Mouse (Mus musculus) embryonic facial prominence, embryonic 15.5 days (tissue): ENCODE data around the gene Gramd4. TPM values are rescaled to one million over a fixed set of nuclear protein-coding genes. Genes with fewer than 3 reads are reported as not detected.
"Not testable (repeated sequence)": the region's sequence is repeated elsewhere in the genome, so short reads cannot be mapped to it uniquely, and the experiment has no call there.

ENCODE experiments used
- ATAC-seq: fragments of 200-750 bp; cut with Nextera tagmentation; 2 replicates; pipeline ENCODE4 v1.8.0; 2017; ENCODE audit warnings: low read depth, moderate TSS enrichment; ENCODE audit not compliant: insufficient number of reproducible peaks, low FRiP score, low TSS enrichment
- H3K27ac ChIP-seq: fragments of 300-500 bp; sonication (generic); replicated peaks from 2 replicates; pipeline ENCODE4 v1.5.1; 2015; ENCODE audit warnings: mild to moderate bottlenecking, inconsistent platforms
- H3K27me3 ChIP-seq: fragments of 300-500 bp; sonication (generic); 2 replicates; pipeline ENCODE4 v1.6.1; 2015; ENCODE audit warnings: inconsistent platforms
- H3K36me3 ChIP-seq: fragments of 300-500 bp; sonication (generic); 2 replicates; pipeline ENCODE4 v1.6.1; 2015; ENCODE audit warnings: mild to moderate bottlenecking, inconsistent platforms
- H3K4me1 ChIP-seq: fragments of 300-500 bp; sonication (generic); 2 replicates; pipeline ENCODE4 v1.6.1; 2015; ENCODE audit warnings: inconsistent platforms
- H3K4me2 ChIP-seq: fragments of 300-500 bp; sonication (generic); replicated peaks from 2 replicates; pipeline ENCODE4 v1.6.1; 2015; ENCODE audit warnings: mild to moderate bottlenecking, inconsistent platforms
- H3K4me3 ChIP-seq: fragments of 300-500 bp; sonication (generic); replicated peaks from 2 replicates; pipeline ENCODE4 v1.5.1; 2015; ENCODE audit warnings: mild to moderate bottlenecking, inconsistent platforms
- H3K9ac ChIP-seq: fragments of 300-500 bp; sonication (generic); 2 replicates; pipeline ENCODE4 v1.6.1; 2015; ENCODE audit warnings: inconsistent platforms
- H3K9me3 ChIP-seq: fragments of 300-500 bp; sonication (generic); replicated peaks from 2 replicates; pipeline ENCODE4 v1.6.1; 2016; ENCODE audit warnings: inconsistent platforms
- WGBS: fragments of 180-500 bp; shearing (Covaris S2); methylation state at CpG from one replicate; pipeline ENCODE4 v1.1.7; 2015; 5-methylcytosine and 5-hydroxymethylcytosine counted together
- polyA plus RNA-seq: library from polyadenylated mRNA; unstranded; fragments of >200 nt; fragmentation: Nextera tagmentation; extraction: Ambion mirVana; gene quantifications from 2 replicates; pipeline ENCODE4 v1.2.1, GENCODE M21; 2015

Gene Gramd4
- polyA plus RNA-seq, 1 experiment from 2014 or later, result 18.9 TPM

- H3K27me3 ChIP-seq, result no peaks in the 10 kb centered on the region
- no peak overlapping the region for H3K27ac ChIP-seq
- H3K4me3 ChIP-seq, result no peak overlapping the region
- WGBS, result 91% methylated on average over 6 of the region's 6 CpGs
- H3K9me3 ChIP-seq, result no peaks in the 10 kb centered on the region
- H3K4me1 ChIP-seq, result peaks cover 26% of the 10 kb centered on the region
- H3K36me3 ChIP-seq, result no peaks in the 10 kb centered on the region
- H3K9ac ChIP-seq, result no peak overlapping the region
- H3K4me2 ChIP-seq, result no peak overlapping the region
- ATAC-seq, result no peak
Measured at GRCm38 (mm10) chr15:86178594-86178993, 121.1 kb downstream of the Gramd4 start.

GRCm38 (mm10) chr15:86180427-86180826 is 122.9 kb downstream of the Gramd4 start:
- H3K9ac ChIP-seq, result no peak overlapping the region
- H3K27ac ChIP-seq, result no peak overlapping the region
- H3K27me3 ChIP-seq, result no peaks in the 10 kb centered on the region
- peaks cover 23% of the 10 kb centered on the region for H3K4me1 ChIP-seq
- no peaks in the 10 kb centered on the region for H3K9me3 ChIP-seq
- H3K4me3 ChIP-seq, result no peak overlapping the region
- no peaks in the 10 kb centered on the region for H3K36me3 ChIP-seq
- ATAC-seq, result no peak
- no peak overlapping the region for H3K4me2 ChIP-seq
- WGBS, result 64% methylated on average over 4 of the region's 4 CpGs

- not testable (repeated sequence) for H3K9ac ChIP-seq, H3K4me3 ChIP-seq, H3K4me2 ChIP-seq, ATAC-seq, H3K36me3 ChIP-seq, H3K27ac ChIP-seq, H3K27me3 ChIP-seq, H3K9me3 ChIP-seq
- H3K4me1 ChIP-seq, result peaks cover 28% of the 10 kb centered on the region
- 95% methylated on average over 3 of the region's 3 CpGs for WGBS
Measured at GRCm38 (mm10) chr15:86181321-86181720, 123.8 kb downstream of the Gramd4 start.

GRCm38 (mm10) chr15:86181941-86182439 is 124.5 kb downstream of the Gramd4 start:
- Histone ChIP-seq H3K4me1 (peaks cover 32% of the 10 kb centered on the region), H3K9me3 (no peaks in the 10 kb centered on the region), H3K4me2 (no peak overlapping the region), H3K4me3 (no peak overlapping the region), H3K9ac (no peak overlapping the region), H3K27ac (0 out of 2 replicates have a peak overlapping the region, but pooled peaks have one; percentile 3), H3K27me3 (no peaks in the 10 kb centered on the region), H3K36me3 (no peaks in the 10 kb centered on the region)
- 50% methylated on average over 10 of the region's 11 CpGs for WGBS
- ATAC-seq, result no peak

GRCm38 (mm10) chr15:86182646-86183045 is 125.2 kb downstream of the Gramd4 start:
- Histone ChIP-seq H3K36me3 (no peaks in the 10 kb centered on the region), H3K27me3 (no peaks in the 10 kb centered on the region), H3K9ac (no peak overlapping the region), H3K4me3 (no peak overlapping the region), H3K4me2 (no peak overlapping the region), H3K27ac (no peak overlapping the region), H3K4me1 (peaks cover 32% of the 10 kb centered on the region), H3K9me3 (no peaks in the 10 kb centered on the region)
- WGBS, result 58% methylated on average over 13 of the region's 13 CpGs
- no peak for ATAC-seq

GRCm38 (mm10) chr15:86183484-86183883 is 126.0 kb downstream of the Gramd4 start:
- peaks cover 37% of the 10 kb centered on the region for H3K4me1 ChIP-seq
- H3K9me3 ChIP-seq, result no peaks in the 10 kb centered on the region
- H3K4me3 ChIP-seq, result no peak overlapping the region
- no peak overlapping the region for H3K27ac ChIP-seq
- no peak for ATAC-seq
- no peak overlapping the region for H3K9ac ChIP-seq
- H3K36me3 ChIP-seq, result no peaks in the 10 kb centered on the region
- 92% methylated on average over 8 of the region's 8 CpGs for WGBS
- H3K4me2 ChIP-seq, result no peak overlapping the region
- H3K27me3 ChIP-seq, result no peaks in the 10 kb centered on the region

- Histone ChIP-seq H3K9ac (no peak overlapping the region), H3K27me3 (no peaks in the 10 kb centered on the region), H3K36me3 (no peaks in the 10 kb centered on the region), H3K4me3 (peak overlapping the region; percentile 90), H3K9me3 (no peaks in the 10 kb centered on the region), H3K4me2 (peak overlapping the region; percentile 86), H3K4me1 (peaks cover 43% of the 10 kb centered on the region), H3K27ac (no peak overlapping the region)
- WGBS, result 75% methylated on average over 5 of the region's 5 CpGs
- ATAC-seq, result no peak
Measured at GRCm38 (mm10) chr15:86184071-86184470, 126.6 kb downstream of the Gramd4 start.

- peak overlapping the region; percentile 89 for H3K27ac ChIP-seq
- H3K4me1 ChIP-seq, result peaks cover 46% of the 10 kb centered on the region
- H3K4me3 ChIP-seq, result peak overlapping the region; percentile 90
- peak overlapping the region; percentile 95 for H3K9ac ChIP-seq
- no peaks in the 10 kb centered on the region for H3K9me3 ChIP-seq
- H3K36me3 ChIP-seq, result no peaks in the 10 kb centered on the region
- no peaks in the 10 kb centered on the region for H3K27me3 ChIP-seq
- H3K4me2 ChIP-seq, result peak overlapping the region; percentile 86
- peak; percentile 27; the same call in 1 of the 2 replicates for ATAC-seq
- under 1% methylated on average over 70 of the region's 70 CpGs for WGBS
Measured at GRCm38 (mm10) chr15:86184851-86185688, 127.6 kb downstream of the Gramd4 start.

GRCm38 (mm10) chr15:86185689-86186569 is 128.4 kb downstream of the Gramd4 start, which contains the start of gene Cerk:
Cerk (minus strand) TSS chr15:86186141.
- ATAC-seq, result peak; percentile 53; the same call in 1 of the 2 replicates
- H3K4me2 ChIP-seq, result peak within 1 kb of the TSS; percentile 86
- no peaks in the 10 kb centered on the region for H3K9me3 ChIP-seq
- H3K36me3 ChIP-seq, result no peaks in the 10 kb centered on the region
- peak within 1 kb of the TSS; percentile 90 for H3K4me3 ChIP-seq
- WGBS, result 3% methylated on average over 43 of the region's 43 CpGs
- H3K9ac ChIP-seq, result peak within 1 kb of the TSS; percentile 95
- H3K4me1 ChIP-seq, result peaks cover 46% of the 10 kb centered on the region
- peak within 1 kb of the TSS; percentile 89 for H3K27ac ChIP-seq
- no peaks in the 10 kb centered on the region for H3K27me3 ChIP-seq

GRCm38 (mm10) chr15:86186686-86187085 is 129.2 kb downstream of the Gramd4 start:
- Histone ChIP-seq H3K4me3 (no peak overlapping the region), H3K9ac (no peak overlapping the region), H3K4me1 (peaks cover 46% of the 10 kb centered on the region), H3K9me3 (no peaks in the 10 kb centered on the region), H3K27ac (no peak overlapping the region; the same call in 1 of the 2 replicates), H3K4me2 (peak overlapping the region; percentile 86; the same call in 1 of the 2 replicates), H3K36me3 (no peaks in the 10 kb centered on the region), H3K27me3 (no peaks in the 10 kb centered on the region)
- WGBS, result 50% methylated on average over 3 of the region's 3 CpGs
- ATAC-seq, result no peak
